Mouse (Mus musculus) lung, embryonic 14.5 days (tissue): ENCODE measurements around the gene Ldlrad3. TPM values are rescaled to one million over a fixed set of nuclear protein-coding genes. Genes with fewer than 3 reads are reported as not detected.

Experiments
- ATAC-seq: fragments of 200-750 bp; cut with Nextera tagmentation; 2 replicates; pipeline ENCODE4 v1.8.0; 2017; ENCODE audit warnings: mild to moderate bottlenecking, moderate TSS enrichment, moderate library complexity; ENCODE audit not compliant: insufficient read depth
- DNase-seq: peaks from one replicate; pipeline ENCODE4 v3.0.0-alpha.2; 2015
- H3K27ac ChIP-seq: fragments of 300-500 bp; sonication (generic); 2 replicates; pipeline ENCODE4 v1.5.1; 2014; ENCODE audit warnings: low read depth, mild to moderate bottlenecking, moderate library complexity
- H3K27me3 ChIP-seq: fragments of 300-500 bp; sonication (generic); 2 replicates; pipeline ENCODE4 v1.6.1; 2014; ENCODE audit warnings: low read length, control low read depth; ENCODE audit not compliant: insufficient read depth
- H3K36me3 ChIP-seq: fragments of 300-500 bp; sonication (generic); 2 replicates; pipeline ENCODE4 v1.6.1; 2014; ENCODE audit warnings: control low read depth; ENCODE audit not compliant: insufficient read depth
- H3K4me1 ChIP-seq: fragments of 300-500 bp; sonication (generic); 2 replicates; pipeline ENCODE4 v1.6.1; 2014; ENCODE audit warnings: antibody characterized with exemption, control low read depth; ENCODE audit not compliant: insufficient read depth
- H3K4me2 ChIP-seq: fragments of 300-500 bp; sonication (generic); 2 replicates; pipeline ENCODE4 v1.6.1; 2014; ENCODE audit warnings: mild to moderate bottlenecking
- H3K4me3 ChIP-seq: fragments of 300-500 bp; sonication (generic); 2 replicates; pipeline ENCODE4 v1.5.1; 2014; ENCODE audit warnings: low read depth, low read length
- H3K9ac ChIP-seq: fragments of 300-500 bp; sonication (generic); 2 replicates; pipeline ENCODE4 v1.6.1; 2014
- H3K9me3 ChIP-seq: fragments of 300-500 bp; sonication (generic); 2 replicates; pipeline ENCODE4 v1.6.1; 2016; ENCODE audit warnings: low read depth, low read length, control low read depth
- CTCF ChIP-seq: IDR thresholded peaks from 2 replicates; pipeline ENCODE4 v1.5.1; 2016; ENCODE audit warnings: antibody characterized with exemption, low read depth
- WGBS: fragments of 180-500 bp; shearing (Covaris S2); extraction: QIAGEN DNeasy Blood & Tissue Kit; methylation state at CpG from one replicate; pipeline ENCODE4 v1.1.7; 2014; 5-methylcytosine and 5-hydroxymethylcytosine counted together
- polyA plus RNA-seq: library from polyadenylated mRNA; unstranded; fragments of >200 nt; fragmentation: Nextera tagmentation; extraction: Ambion mirVana; gene quantifications from 2 replicates; pipeline ENCODE4 v1.2.1, GENCODE M21; 2014

Ldlrad3 gene
- polyA plus RNA-seq, 1 experiment from 2014 or later: 60.4 TPM

- no peaks in the 10 kb centered on the region for H3K27me3 ChIP-seq
- no peak for TF ChIP-seq CTCF
- no peak overlapping the region for H3K4me2 ChIP-seq
- ATAC-seq (no peak), DNase-seq (no peak)
- no peak overlapping the region for H3K4me3 ChIP-seq
- no peaks in the 10 kb centered on the region for H3K36me3 ChIP-seq
- peaks cover 11% of the 10 kb centered on the region for H3K4me1 ChIP-seq
- H3K27ac ChIP-seq: no peak overlapping the region
- no peaks in the 10 kb centered on the region for H3K9me3 ChIP-seq
- 77% methylated on average over 10 of the region's 10 CpGs for WGBS
- H3K9ac ChIP-seq: no peak overlapping the region
These were observed 93.6 kb downstream of the Ldlrad3 start for GRCm38 (mm10) chr2:102092579-102092978.

DNA sequence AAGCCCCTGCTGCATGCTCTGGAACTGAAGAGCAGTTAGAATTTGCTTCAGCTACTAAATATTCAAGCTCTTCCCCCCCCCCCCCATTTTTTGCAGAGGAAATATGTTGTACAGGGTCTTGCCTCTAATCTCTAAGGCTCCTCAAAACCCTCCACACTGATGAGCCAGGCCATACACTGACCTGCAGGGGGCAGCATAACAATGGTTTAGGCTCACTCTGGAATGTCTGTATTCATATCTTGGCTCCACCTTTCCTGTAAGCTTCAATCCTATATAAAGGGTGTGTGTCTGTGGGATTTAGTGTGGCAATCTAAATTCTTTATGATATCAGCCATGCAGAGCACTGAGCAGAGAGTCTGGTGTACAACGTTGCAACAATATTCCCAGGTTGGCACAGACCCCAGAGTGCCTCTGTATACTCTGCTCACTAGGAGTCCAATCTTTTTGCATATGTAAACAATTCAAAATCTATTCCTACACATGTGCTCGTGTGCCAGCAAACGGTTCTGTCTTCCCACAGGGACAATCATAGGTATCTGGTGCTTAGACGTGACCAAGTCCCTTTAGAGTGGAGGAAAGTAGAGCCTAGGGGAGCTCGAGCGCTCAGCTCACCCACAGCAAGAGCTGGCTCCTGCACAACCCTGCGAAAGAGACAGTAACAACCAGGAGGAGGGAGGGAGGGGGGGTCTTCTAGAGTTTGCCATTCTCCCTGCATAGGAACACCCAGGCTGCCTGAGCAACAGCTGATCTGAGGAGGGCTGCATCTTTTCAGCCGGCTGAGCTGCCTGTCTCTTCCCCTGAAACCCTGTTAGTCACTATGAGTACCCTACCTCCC lies 94.5 kb downstream of the Ldlrad3 start:
- peak; percentile 87 for TF ChIP-seq CTCF
- H3K4me2 ChIP-seq: no peak overlapping the region
- peak overlapping the region; percentile 24; the same call in 1 of the 2 replicates for H3K27ac ChIP-seq
- peak; percentile 90 for DNase-seq
- H3K4me3 ChIP-seq: no peak overlapping the region
- H3K36me3 ChIP-seq: no peaks in the 10 kb centered on the region
- no peaks in the 10 kb centered on the region for H3K27me3 ChIP-seq
- 38% methylated on average over 8 of the region's 8 CpGs for WGBS
- ATAC-seq: peak; percentile 76
- no peak overlapping the region for H3K9ac ChIP-seq
- peaks cover 11% of the 10 kb centered on the region for H3K4me1 ChIP-seq
- H3K9me3 ChIP-seq: no peaks in the 10 kb centered on the region

- 90% methylated on average over 5 of the region's 5 CpGs for WGBS
- ATAC-seq (no peak), DNase-seq (no peak)
- Histone ChIP-seq H3K4me2 (no peak overlapping the region), H3K27ac (no peak overlapping the region), H3K4me1 (peaks cover 8% of the 10 kb centered on the region; the same call in 1 of the 2 replicates), H3K9me3 (no peaks in the 10 kb centered on the region), H3K9ac (no peak overlapping the region), H3K36me3 (no peaks in the 10 kb centered on the region), H3K27me3 (no peaks in the 10 kb centered on the region), H3K4me3 (no peak overlapping the region)
- TF ChIP-seq CTCF: no peak
These were observed 98.4 kb downstream of the Ldlrad3 start for GRCm38 (mm10) chr2:102087787-102088186.

- TF ChIP-seq CTCF: no peak
- 97% methylated on average over 23 of the region's 23 CpGs for WGBS
- Histone ChIP-seq H3K27ac (no peak overlapping the region), H3K4me2 (no peak overlapping the region), H3K9me3 (no peaks in the 10 kb centered on the region), H3K4me1 (peaks cover 2% of the 10 kb centered on the region; the same call in 1 of the 2 replicates), H3K9ac (no peak overlapping the region), H3K27me3 (no peaks in the 10 kb centered on the region), H3K4me3 (no peak overlapping the region), H3K36me3 (0 out of 2 replicates have a peak, but pooled peaks cover 4% of the 10 kb centered on the region)
- DNase-seq: no peak
- ATAC-seq: no peak
These were observed 99.6 kb downstream of the Ldlrad3 start for GRCm38 (mm10) chr2:102086583-102086982.

DNA sequence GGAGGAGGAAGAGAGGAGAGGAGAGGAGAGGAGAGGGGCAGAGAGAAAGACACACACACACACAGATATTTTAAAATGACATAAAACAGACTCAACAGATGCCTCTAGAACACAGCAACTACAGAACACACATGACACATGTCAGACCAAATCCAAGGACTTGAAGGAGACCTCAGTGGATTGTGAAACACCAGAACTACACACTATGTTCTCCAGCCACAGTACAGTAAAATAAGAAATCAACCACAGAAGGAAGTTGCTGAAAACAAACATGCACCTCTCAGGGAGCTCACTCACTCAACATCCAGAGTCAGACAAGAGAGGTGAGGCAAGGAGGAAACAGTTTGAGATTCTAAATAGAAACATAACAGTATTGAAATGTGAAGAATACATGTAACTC lies 103.4 kb downstream of the Ldlrad3 start:
- Histone ChIP-seq H3K9me3 (no peaks in the 10 kb centered on the region), H3K27ac (no peak overlapping the region), H3K4me1 (no peaks in the 10 kb centered on the region), H3K36me3 (0 out of 2 replicates have a peak, but pooled peaks cover 6% of the 10 kb centered on the region), H3K9ac (no peak overlapping the region), H3K27me3 (no peaks in the 10 kb centered on the region), H3K4me2 (no peak overlapping the region), H3K4me3 (no peak overlapping the region)
- DNase-seq (no peak), ATAC-seq (no peak)
- no peak for TF ChIP-seq CTCF

DNA sequence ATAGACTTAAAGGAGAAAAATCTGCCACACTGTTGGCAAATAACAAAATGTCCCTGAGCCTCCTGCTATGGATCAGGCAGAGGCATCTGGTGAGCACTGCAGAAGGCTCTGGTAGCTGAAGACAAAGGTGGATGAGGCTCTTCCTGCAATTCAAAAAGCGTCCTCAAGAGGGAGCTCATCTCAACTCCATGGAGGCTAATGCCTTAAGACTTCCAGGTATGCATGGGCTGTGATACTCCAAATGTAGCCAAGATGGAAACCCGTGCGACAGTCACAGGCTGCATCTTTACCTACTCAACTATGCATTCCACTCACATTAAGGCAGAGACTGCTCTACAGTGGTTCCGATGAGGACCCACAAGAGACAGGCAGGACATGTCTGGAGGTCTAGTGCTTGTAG lies 108.6 kb downstream of the Ldlrad3 start:
- Histone ChIP-seq H3K36me3 (peaks cover 10% of the 10 kb centered on the region; the same call in 1 of the 2 replicates), H3K9me3 (no peaks in the 10 kb centered on the region), H3K27me3 (no peaks in the 10 kb centered on the region), H3K9ac (no peak overlapping the region), H3K4me1 (no peaks in the 10 kb centered on the region), H3K4me2 (no peak overlapping the region), H3K4me3 (no peak overlapping the region), H3K27ac (no peak overlapping the region)
- DNase-seq: peak; percentile 87
- 43% methylated on average over 4 of the region's 4 CpGs for WGBS
- peak; percentile 54 for ATAC-seq
- peak; percentile 80 for TF ChIP-seq CTCF

DNA sequence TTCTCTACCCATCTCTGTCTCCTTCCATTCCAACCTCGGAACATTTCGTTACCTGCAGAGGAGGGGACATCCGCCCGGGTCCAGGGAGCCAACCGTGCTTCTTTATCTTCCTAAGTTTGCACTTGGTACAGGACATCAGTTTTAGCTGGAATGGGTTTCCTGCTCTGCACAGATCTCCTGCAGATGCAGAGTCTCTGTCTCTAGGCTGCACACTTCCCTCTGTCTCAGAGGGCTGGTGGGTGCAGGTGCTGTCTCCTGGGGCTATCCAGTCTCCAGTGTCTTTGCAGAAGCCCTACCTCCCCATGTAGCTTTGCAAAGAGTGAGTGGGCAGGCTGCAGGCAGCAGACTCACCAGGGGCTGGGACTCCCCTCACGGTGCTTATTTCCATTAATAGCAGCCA lies 109.9 kb downstream of the Ldlrad3 start:
- no peak for TF ChIP-seq CTCF

More for the DNA sequence above, 109.9 kb downstream of the Ldlrad3 start:
- ATAC-seq: no peak
- no peaks in the 10 kb centered on the region for H3K9me3 ChIP-seq
- no peak for DNase-seq
- H3K4me2 ChIP-seq: no peak overlapping the region
- 90% methylated on average over 6 of the region's 6 CpGs for WGBS
- peaks cover 5% of the 10 kb centered on the region; the same call in 1 of the 2 replicates for H3K36me3 ChIP-seq
- no peak overlapping the region for H3K27ac ChIP-seq
- H3K4me1 ChIP-seq: no peaks in the 10 kb centered on the region
- H3K27me3 ChIP-seq: no peaks in the 10 kb centered on the region
- no peak overlapping the region for H3K9ac ChIP-seq
- no peak overlapping the region for H3K4me3 ChIP-seq
